Mouse (Mus musculus) myocyte (in vitro differentiated cells): ENCODE measurements around the gene Snapc1. TPM values are rescaled to one million over a fixed set of nuclear protein-coding genes. Genes with fewer than 3 reads are reported as not detected.

Source experiments
- H3K27me3 ChIP-seq: one replicate; pipeline ENCODE4 v1.6.1; 2011; ENCODE audit not compliant: control insufficient read depth, insufficient read depth, insufficient read length
- H3K36me3 ChIP-seq: one replicate; pipeline ENCODE4 v1.6.1; 2011; ENCODE audit not compliant: control insufficient read depth, insufficient read depth
- H3K4me2 ChIP-seq: one replicate; pipeline ENCODE4 v1.6.1; 2011; ENCODE audit warnings: low read depth, control low read depth
- H3K4me3 ChIP-seq: one replicate; pipeline ENCODE4 v1.5.1; 2011; ENCODE audit warnings: mild to moderate bottlenecking, control low read depth, moderate library complexity
- H3K79me2 ChIP-seq: one replicate; pipeline ENCODE4 v1.6.1; 2011; ENCODE audit not compliant: control insufficient read depth, insufficient read depth
- H3ac ChIP-seq: one replicate; pipeline ENCODE4 v1.6.1; 2011; ENCODE audit not compliant: control insufficient read depth, insufficient read length
- CEBPB ChIP-seq: IDR thresholded peaks from 2 replicates; pipeline ENCODE4 v1.6.1; 2011; ENCODE audit warnings: mild to moderate bottlenecking, moderate library complexity; ENCODE audit not compliant: poor library complexity, insufficient read depth, severe bottlenecking
- E2F4 ChIP-seq: IDR thresholded peaks from one replicate; pipeline ENCODE4 v1.6.1; 2011; ENCODE audit warnings: mild to moderate bottlenecking, control low read depth, moderate library complexity; ENCODE audit not compliant: insufficient read depth
- MAX ChIP-seq: IDR thresholded peaks from one replicate; pipeline ENCODE4 v1.6.1; 2011; ENCODE audit warnings: low read depth, mild to moderate bottlenecking, control low read depth
- MYOD1 ChIP-seq, 3 experiments: IDR thresholded peaks; one replicate each; pipeline ENCODE4 v1.6.1; 2011; ENCODE audit warnings: control low read depth in 2 of 3, low read depth in 2 of 3, mild to moderate bottlenecking in 2 of 3, moderate library complexity in 1 of 3; ENCODE audit not compliant: insufficient read length in 2 of 3, control insufficient read depth in 1 of 3
- MYOG ChIP-seq, 3 experiments: IDR thresholded peaks; one replicate each; pipeline ENCODE4 v1.6.1; 2011; ENCODE audit warnings: control low read depth in 2 of 3, low read depth in 2 of 3, mild to moderate bottlenecking in 2 of 3; ENCODE audit not compliant: insufficient read length in 2 of 3, control insufficient read depth in 1 of 3, insufficient read depth in 1 of 3
- POLR2A ChIP-seq: IDR thresholded peaks from one replicate; pipeline ENCODE4 v1.6.1; 2011; ENCODE audit warnings: low read depth, mild to moderate bottlenecking, control low read depth, moderate library complexity; ENCODE audit not compliant: insufficient read length
- POLR2AphosphoS2 ChIP-seq: IDR thresholded peaks from one replicate; pipeline ENCODE4 v1.6.1; 2011; ENCODE audit warnings: low read depth, control low read depth; ENCODE audit not compliant: insufficient read length
- REST ChIP-seq: IDR thresholded peaks from one replicate; pipeline ENCODE4 v1.6.1; 2011; ENCODE audit warnings: mild to moderate bottlenecking, control low read depth, moderate library complexity; ENCODE audit not compliant: insufficient read depth, insufficient read length
- SRF ChIP-seq: IDR thresholded peaks from one replicate; pipeline ENCODE4 v1.6.1; 2011; ENCODE audit warnings: low read depth; ENCODE audit not compliant: control insufficient read depth, insufficient read length
- TCF12 ChIP-seq: IDR thresholded peaks from one replicate; pipeline ENCODE4 v1.6.1; 2011; ENCODE audit warnings: mild to moderate bottlenecking, control low read depth; ENCODE audit not compliant: poor library complexity, insufficient read depth, severe bottlenecking
- TCF3 ChIP-seq: IDR thresholded peaks from one replicate; pipeline ENCODE4 v1.6.1; 2011; ENCODE audit warnings: low read depth, control low read depth; ENCODE audit not compliant: insufficient read length
- USF1 ChIP-seq: IDR thresholded peaks from one replicate; pipeline ENCODE4 v1.6.1; 2011; ENCODE audit warnings: low read depth, mild to moderate bottlenecking, control low read depth, moderate library complexity
- polyA plus RNA-seq: library from polyadenylated mRNA; unstranded; fragments of >200 nt; fragmentation: generic; extraction: Trizol; gene quantifications from one replicate; pipeline ENCODE4 v1.2.1, GENCODE M21; 2012; ENCODE audit warnings: missing spikeins

The Snapc1 gene
- polyA plus RNA-seq, 1 experiment, result 3.4 TPM

- H3K27me3 ChIP-seq, result no peaks in the 10 kb centered on the region
- no peak for TF ChIP-seq SRF
- no peak for TF ChIP-seq MYOD1 (IDR thresholded peaks at IDR 0.05; ENCODE audit: control insufficient read depth in 1 of 3, insufficient read length in 2 of 3, low read depth in 2 of 3)
- no peak for TF ChIP-seq TCF12
- no peak for TF ChIP-seq POLR2A
- H3K36me3 ChIP-seq, result peaks cover 61% of the 10 kb centered on the region
Measured at GRCm38 (mm10) chr12:73978144-73978543, 13.9 kb downstream of the Snapc1 start.

GRCm38 (mm10) chr12:73979667-73980066 lies 15.4 kb downstream of the Snapc1 start:
- Histone ChIP-seq H3K4me3 (no peak overlapping the region), H3K79me2 (no peaks in the 10 kb centered on the region), H3ac (no peak overlapping the region), H3K36me3 (peaks cover 55% of the 10 kb centered on the region), H3K4me2 (no peak overlapping the region), H3K27me3 (no peaks in the 10 kb centered on the region)
- no peak for TF ChIP-seq CEBPB
- TF ChIP-seq MAX, result no peak
- TF ChIP-seq REST, result no peak
- TF ChIP-seq E2F4, result no peak
- no peak for TF ChIP-seq POLR2AphosphoS2
- TF ChIP-seq TCF3, result no peak
- TF ChIP-seq SRF, result no peak
- no peak for TF ChIP-seq MYOD1 (IDR thresholded peaks at IDR 0.05; ENCODE audit: control insufficient read depth in 1 of 3, insufficient read length in 2 of 3, low read depth in 2 of 3)
- no peak for TF ChIP-seq MYOG (IDR thresholded peaks at IDR 0.05; ENCODE audit: control insufficient read depth in 1 of 3, insufficient read depth in 1 of 3, insufficient read length in 2 of 3, low read depth in 2 of 3)
- TF ChIP-seq TCF12, result no peak
- no peak for TF ChIP-seq USF1

More at GRCm38 (mm10) chr12:73978144-73978543, 13.9 kb downstream of the Snapc1 start:
- Histone ChIP-seq H3K4me3 (no peak overlapping the region), H3K79me2 (no peaks in the 10 kb centered on the region), H3K4me2 (no peak overlapping the region), H3ac (no peak overlapping the region)

DNA sequence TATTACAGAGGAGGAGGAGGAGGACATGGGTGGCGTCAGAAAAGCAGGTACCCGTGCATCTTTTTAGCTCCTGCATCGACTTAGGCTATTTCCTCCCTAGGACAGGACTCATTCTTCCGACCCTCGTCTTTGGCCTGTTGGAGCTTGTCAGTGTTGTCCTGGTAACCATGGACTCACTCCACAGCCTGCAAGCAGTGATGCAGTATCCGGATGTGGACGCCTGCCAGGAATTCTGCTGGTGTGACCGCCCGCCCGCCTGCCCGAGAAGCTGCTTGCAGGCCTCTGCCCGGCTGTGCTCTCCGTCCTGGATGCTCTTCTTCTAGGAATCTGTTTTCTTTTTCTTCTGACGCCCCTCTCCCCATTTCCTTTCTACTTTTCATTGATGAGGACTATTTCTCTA lies 18.3 kb downstream of the Snapc1 start:
- H3K36me3 ChIP-seq, result peaks cover 62% of the 10 kb centered on the region
- H3ac ChIP-seq, result no peak overlapping the region
- no peak overlapping the region for H3K4me3 ChIP-seq
- no peak overlapping the region for H3K4me2 ChIP-seq
- TF ChIP-seq E2F4 (no peak), TCF3 (no peak), CEBPB (no peak), REST (no peak), USF1 (no peak), MAX (no peak), SRF (no peak), MYOD1 (IDR thresholded peaks at IDR 0.05; ENCODE audit: control insufficient read depth in 1 of 3, insufficient read length in 2 of 3, low read depth in 2 of 3) (no peak), MYOG (IDR thresholded peaks at IDR 0.05; ENCODE audit: control insufficient read depth in 1 of 3, insufficient read depth in 1 of 3, insufficient read length in 2 of 3, low read depth in 2 of 3) (no peak), POLR2A (no peak), POLR2AphosphoS2 (no peak), TCF12 (no peak)
- no peaks in the 10 kb centered on the region for H3K27me3 ChIP-seq
- no peaks in the 10 kb centered on the region for H3K79me2 ChIP-seq

GRCm38 (mm10) chr12:73986299-73986698 lies 22.0 kb downstream of the Snapc1 start:
- H3K4me2 ChIP-seq, result no peak overlapping the region
- no peaks in the 10 kb centered on the region for H3K27me3 ChIP-seq
- H3ac ChIP-seq, result no peak overlapping the region
- TF ChIP-seq CEBPB (no peak), SRF (no peak), POLR2AphosphoS2 (no peak), MYOG (IDR thresholded peaks at IDR 0.05; ENCODE audit: control insufficient read depth in 1 of 3, insufficient read depth in 1 of 3, insufficient read length in 2 of 3, low read depth in 2 of 3) (no peak), POLR2A (no peak), TCF3 (no peak), USF1 (no peak), MYOD1 (IDR thresholded peaks at IDR 0.05; ENCODE audit: control insufficient read depth in 1 of 3, insufficient read length in 2 of 3, low read depth in 2 of 3) (no peak), MAX (no peak)
- no peaks in the 10 kb centered on the region for H3K79me2 ChIP-seq
- H3K36me3 ChIP-seq, result peaks cover 36% of the 10 kb centered on the region
- no peak overlapping the region for H3K4me3 ChIP-seq

- H3K79me2 ChIP-seq, result no peaks in the 10 kb centered on the region
- H3K4me3 ChIP-seq, result no peak overlapping the region
- H3K36me3 ChIP-seq, result peaks cover 25% of the 10 kb centered on the region
- TF ChIP-seq MAX (no peak), USF1 (no peak), POLR2AphosphoS2 (no peak), MYOD1 (IDR thresholded peaks at IDR 0.05; ENCODE audit: control insufficient read depth in 1 of 3, insufficient read length in 2 of 3, low read depth in 2 of 3) (no peak), TCF3 (no peak)
- no peak overlapping the region for H3K4me2 ChIP-seq
- H3ac ChIP-seq, result no peak overlapping the region
- H3K27me3 ChIP-seq, result no peaks in the 10 kb centered on the region
Measured at GRCm38 (mm10) chr12:73988393-73989008, 24.2 kb downstream of the Snapc1 start.
